Mouse (Mus musculus): Measurements from ENCODE around the gene Grik3.

Grik3 gene

DNA sequence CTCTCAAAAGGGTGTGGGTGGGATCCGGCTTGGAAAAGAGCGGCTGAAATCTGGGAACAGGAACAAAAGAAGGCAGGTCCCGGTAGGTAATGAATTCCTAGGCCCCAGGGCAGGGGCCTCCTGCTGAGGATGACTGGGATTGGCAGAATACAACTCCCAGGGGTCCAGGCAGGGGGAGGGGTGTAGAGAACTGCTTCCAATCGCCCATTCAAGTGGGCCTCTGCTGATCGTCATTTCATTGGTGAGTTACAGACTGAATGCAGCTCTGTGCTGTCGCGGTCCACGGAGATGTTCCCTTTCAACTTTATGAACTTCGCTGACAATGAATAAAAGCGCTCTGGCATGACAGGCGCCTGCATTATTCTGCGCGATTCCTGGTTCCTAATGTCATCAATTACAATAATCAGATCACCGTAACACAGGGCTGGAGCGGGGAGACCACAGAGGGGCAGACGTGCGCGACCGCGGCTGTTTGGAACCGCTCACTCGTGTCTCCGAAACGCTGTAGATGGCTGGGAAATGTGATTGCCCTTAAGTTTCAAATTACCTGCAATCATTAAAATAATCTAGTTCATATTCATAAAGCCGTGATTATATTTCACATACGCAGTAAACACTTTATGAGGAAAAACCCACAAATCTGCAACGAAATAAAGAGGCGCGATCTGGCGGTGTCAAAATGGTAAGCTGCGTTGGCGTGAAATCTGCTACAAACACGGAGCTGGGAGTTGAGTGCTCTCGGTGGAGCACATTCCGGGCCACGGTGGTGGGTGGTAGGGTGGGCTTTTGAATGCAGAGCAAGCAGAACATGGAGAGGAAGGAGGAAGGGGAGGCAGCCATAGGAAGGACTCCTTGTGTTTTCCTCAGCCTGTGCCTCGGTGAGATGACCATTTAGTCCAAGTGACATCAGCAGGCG is 239.1 kb downstream of the Grik3 start:
- DNase-seq, result no peak

DNA sequence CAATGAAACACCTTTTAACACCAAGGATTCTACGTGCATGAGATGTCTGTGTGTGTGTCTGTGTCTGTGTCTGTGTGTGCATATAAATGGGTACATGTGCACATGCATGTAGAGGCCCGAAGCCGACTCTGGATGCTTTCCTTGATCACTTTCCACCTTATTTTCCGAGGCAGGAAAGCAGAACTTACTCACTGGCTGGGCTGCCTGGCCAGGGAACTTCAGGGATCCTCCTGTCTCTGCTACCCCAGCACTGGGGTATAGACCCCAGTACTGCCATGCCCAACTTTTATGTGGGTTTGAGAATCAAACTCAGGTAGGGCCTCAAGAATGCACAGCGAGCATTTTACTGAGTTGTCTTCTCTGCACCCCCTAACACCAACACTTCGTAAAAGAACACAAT is 240.3 kb downstream of the Grik3 start:
- DNase-seq, result no peak

DNA sequence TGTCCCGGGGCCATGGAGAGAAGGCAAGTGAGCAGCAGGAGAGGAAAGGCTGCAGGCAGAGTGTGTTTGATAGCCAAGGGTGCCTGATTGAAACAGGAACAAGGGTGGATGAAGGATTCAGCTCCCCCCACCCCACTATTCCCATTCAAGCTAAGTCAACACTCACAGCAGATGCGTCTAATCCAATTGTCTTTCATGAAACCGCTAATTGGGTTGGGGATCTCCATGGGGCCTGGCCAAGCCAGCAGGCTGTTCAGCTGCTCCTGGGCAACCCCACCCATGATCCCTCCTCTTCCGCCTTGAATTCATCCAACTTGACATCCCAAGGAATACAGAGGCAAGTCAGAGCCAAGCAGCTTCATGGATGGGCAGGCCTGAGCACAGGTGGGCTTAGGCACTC is 246.3 kb downstream of the Grik3 start:
- no peak for DNase-seq

DNA sequence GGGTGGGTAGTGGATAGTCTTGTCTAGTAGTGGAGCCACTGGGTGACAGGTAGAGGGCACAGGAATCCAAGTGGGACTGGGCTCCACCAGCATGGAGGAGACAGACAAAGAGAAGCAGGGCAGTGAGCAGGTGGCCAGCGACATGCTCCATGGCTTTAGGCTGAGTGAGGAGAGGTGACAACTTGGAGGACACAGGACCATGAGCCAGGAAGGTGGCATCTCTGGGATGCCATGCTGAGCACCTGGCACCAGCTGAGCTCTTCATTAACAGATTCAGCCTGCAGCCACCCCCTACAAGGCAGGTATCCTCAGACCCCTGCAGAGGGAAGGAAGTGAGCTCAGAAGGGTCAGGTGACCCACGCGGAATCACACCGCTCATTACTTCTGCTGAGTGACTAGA is 248.3 kb downstream of the Grik3 start:
- DNase-seq, result no peak

DNA sequence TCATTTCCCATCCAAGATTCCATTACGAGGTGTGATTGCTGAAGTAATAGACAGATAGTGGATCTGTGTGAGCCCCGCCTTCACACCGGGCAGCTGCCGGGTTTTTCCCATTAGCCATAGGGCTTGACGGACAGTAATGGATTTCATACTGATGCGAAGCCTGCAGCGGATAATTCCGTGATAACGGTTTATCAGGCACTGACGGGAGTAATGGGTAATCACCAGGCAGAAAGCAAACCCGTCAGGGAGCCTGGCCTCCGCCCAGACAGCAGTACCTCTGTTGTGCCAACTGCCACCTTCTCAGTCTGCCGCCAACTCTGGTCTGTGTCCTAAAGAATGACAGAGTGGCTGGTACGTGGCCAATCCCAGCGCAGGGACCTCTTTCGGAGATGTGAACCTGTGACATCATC is 251.7 kb downstream of the Grik3 start:
- DNase-seq, result no peak

DNA sequence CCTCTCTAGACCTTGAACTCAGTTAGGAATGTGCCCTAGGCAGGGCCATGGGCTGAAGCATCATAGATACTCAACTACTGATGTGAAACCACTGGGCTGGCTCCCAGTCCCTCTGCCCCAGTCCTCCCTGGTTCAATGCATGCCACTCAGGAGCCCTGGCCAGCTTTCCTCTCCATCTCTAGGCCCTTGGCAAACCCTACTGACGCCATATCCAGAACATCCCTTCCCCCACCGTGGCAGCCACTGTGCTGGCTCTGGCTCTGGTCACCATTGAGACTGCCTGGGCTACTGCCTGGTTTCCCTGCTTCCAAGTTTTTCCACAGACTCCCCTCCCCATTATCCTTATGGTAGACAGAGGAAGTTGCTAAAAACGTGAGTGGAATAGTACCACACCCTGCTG is 255.4 kb downstream of the Grik3 start:
- DNase-seq, result no peak

DNA sequence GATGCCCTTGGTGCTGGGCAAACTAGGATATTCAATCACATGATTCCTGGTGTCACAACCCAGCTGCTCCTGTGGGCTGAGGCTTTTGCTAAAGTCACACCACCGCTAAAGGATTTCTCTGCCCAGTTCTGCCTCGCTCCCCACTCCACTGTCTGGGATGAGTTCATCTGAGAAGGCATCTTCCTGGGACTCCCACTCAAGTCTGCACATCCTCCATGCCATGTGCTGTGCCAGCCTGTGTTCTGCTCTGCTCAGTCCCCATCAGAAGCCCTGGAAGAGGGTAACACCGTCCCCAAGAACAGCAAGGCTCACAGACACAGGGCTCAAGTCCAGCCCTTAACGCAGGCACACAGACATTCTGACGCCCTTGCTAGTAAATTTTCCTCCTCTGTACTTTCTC is 265.9 kb downstream of the Grik3 start:
- DNase-seq, result no peak

DNA sequence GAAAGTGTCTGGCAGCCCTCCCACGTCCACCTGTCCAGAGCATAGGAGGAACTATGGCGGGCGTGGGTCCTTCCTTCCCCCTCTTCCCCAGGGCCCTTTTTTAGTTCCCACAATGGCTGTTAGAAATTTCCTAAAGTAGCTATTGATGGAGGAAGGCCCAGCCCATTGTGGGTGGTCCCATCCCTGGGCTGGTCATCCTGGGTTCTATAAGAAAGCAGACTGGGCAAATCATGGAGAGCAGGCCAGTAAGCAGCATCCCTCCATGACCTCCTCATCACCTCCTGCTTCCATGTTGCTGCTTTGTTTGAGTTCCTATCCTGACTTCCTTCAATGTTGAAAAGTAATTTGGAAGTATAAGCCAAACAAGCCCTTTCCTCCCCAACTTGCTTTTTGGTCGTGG is 269.8 kb downstream of the Grik3 start:
- DNase-seq, result no peak

DNA sequence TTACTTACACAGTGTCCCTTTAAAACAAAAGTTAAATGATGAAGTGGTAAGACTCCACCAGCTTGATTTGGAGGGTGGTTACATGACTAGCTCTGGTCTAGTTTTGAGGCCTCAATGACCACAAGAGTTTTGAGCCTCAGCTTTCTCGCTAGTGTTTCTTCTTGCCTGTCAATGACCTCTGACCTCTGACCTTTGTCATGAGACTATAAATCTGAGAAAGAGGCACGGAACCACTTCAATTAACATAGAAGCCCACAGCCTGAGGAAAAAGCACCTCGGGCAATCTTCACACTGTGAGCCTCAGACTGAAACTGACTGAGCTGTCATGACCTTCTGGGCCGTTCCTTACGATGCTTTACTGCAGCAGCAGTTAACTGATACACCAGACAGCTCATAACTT is 272.6 kb downstream of the Grik3 start:
- DNase-seq, result no peak

Data from kidney, adult 11 months (tissue).